Mouse (Mus musculus) hematopoietic multipotent progenitor cell, adult 10-12 weeks (in vitro differentiated cells): ENCODE measurements around the gene a. TPM values are rescaled to one million over a fixed set of nuclear protein-coding genes. Genes with fewer than 3 reads are reported as not detected.

Experiments used
- polyA plus RNA-seq: library from polyadenylated mRNA; stranded (reverse); fragments of >175 nt; gene quantifications from 2 replicates; pipeline ENCODE4 v1.2.3, GENCODE M21; 2012; ENCODE audit warnings: low replicate concordance

a gene
- 1.8 and 1.9 TPM in 2 replicates for polyA plus RNA-seq

DNA sequence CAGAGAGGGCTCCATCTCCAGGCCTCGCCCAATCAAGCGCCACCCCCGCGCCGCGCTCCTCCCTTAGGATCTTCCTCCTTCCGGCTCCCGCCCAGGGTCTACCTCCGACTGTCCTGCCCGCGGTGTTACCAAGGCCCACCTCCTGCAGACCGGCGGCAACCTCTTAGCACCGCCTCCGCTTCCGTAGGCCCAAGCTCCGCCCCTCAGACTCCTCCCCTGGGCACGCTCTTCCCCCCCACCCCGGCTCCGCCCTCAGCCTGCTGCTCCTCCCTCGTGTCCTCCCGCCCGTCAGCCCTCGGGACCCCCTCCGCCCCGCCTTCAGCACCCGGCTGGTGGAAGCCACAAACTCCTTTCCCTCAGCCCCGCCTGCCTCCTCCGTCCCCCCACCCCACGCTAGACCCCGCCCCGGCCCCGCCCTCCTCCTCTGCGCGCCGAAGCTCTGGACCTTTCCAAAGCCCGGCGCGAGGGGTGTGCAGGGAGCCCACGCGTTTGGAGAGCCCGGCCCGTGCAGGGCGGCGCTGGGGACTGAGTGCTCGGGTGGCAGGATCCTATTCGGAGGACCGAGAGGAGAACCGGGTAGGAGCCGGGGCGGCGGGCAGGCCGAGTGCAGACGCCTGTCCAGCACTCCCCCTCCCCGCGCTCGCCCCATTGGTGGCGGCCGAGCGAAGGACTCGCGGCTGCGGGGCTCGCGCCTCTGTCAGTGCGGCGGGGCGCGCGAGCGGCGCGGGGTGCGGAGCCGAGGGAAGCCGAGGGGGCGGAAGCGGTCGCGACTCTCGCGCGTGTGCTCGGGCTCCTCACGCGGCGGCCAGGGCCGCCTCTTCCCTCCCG is at the start of gene a, which contains the start of gene Raly:
TSS of gene a (plus strand) at position 747 of the 828 bp plus-strand sequence.
TSS of gene Raly (plus strand) at position 441 of the 828 bp plus-strand sequence.

GRCm38 (mm10) chr2:154769930-154770329 is 21.3 kb upstream of the a start, which contains the start of gene Gm14214:
Gene Gm14214, minus strand, starts transcription at chr2:154770030.

DNA sequence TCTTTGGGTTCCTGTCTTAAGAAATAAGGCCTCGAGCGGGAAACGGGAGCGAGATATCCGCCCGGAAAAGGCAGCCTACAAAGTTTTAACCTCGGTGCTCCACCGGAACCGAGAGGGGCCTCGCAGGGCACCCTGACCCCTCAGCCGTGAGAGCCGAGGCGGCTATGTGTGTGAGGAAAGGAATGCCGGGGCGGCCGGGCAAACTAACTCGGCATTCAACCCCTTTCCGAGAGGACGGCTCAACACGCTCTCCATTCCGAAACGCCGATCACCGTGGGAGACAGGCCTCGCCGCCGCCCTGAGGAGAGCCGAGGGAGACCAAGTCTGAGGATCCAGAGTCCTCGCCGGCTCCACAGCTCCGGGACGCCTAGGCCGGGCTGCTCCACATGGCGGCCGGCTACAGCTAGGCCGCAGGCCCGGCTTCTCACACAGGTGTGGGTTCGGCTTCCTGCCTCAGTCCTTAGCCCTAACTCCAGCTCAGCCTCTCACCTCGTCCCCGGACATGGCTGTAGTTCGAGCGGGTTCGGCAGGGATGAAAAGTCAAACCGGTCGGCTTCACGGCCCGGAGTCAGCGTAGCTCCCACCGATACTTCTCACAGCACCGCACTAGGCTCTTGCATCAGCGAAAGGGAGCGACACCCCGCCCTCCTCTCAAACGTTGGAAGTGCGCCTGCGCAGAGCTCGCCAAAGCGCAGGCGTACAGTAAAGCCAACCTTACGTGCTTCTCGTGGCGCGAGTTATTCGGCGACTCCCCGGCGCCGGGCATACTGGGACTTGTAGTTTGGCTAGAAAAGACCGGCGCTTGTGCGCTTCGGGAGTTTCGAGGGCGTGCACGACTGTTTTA is 101.2 kb downstream of the a start, which contains the start of gene Eif2s2:
TSS of gene Eif2s2 (minus strand) at position 735 of the 844 bp plus-strand sequence.

GRCm38 (mm10) chr2:155018251-155018755 is 227.1 kb downstream of the a start, which contains the start of gene Gm14226:
Gene Gm14226, plus strand, starts transcription at chr2:155018266.

DNA sequence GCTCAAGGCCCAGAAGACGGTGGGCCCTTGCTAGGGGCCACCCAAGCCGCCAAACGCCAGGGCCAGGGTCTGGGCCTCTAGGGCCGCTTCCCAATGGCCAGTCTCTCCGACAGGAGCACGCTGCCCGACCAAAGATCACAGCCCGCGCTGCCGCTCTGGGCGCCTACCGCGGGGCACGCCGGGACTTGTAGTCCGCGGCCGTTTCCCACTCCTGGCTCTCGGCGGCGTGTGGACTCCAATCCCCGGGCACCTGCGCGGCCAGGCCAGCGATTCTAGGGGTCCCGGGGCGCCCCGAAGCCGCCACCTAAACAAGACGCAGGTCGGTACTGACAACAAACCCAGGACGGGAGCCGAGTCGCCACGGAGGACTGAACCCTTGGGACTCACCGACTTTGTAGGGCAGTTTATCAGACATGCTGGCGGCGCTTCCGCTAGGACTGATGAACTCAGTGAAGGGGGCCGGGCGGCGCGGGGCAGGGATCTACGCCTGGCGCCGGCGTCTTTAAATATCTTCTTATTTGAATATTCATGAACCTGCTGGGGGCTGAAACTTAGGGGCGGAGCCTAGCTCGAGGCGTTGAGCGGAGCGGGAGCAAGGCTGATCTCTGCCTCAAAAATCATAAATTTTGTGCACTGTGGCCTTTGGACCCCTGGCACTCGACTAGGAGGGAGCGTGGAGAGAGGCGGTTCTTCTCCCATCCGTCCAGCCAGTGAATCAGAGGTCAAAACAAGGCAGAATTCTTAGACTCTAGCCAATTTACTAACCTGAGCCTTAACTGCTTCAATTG is 283.0 kb downstream of the a start, which contains the start of gene Ahcy:
TSS of gene Ahcy (minus strand) at position 520 of the 788 bp plus-strand sequence.

Other genes starting within 250 kb of the a start
- 0.98 and 1.8 TPM in 2 replicates for gene 1700003F12Rik, start 244.3 kb upstream of the a start, polyA plus RNA-seq
- gene Actl10, start 239.6 kb upstream of the a start, polyA plus RNA-seq = 0.09 TPM in 1 of 2 replicates, not detected in the other
- 0.57 and 0.90 TPM in 2 replicates for gene Necab3, start 232.5 kb upstream of the a start, polyA plus RNA-seq
- gene E2f1, start 221.5 kb upstream of the a start, polyA plus RNA-seq = 16.4 and 16.7 TPM in 2 replicates
- 4.0 and 9.0 TPM in 2 replicates for gene Pxmp4, start 187.7 kb upstream of the a start, polyA plus RNA-seq
- gene Zfp341, start 178.1 kb upstream of the a start, polyA plus RNA-seq = 6.6 and 8.0 TPM in 2 replicates
- 1.8 and 6.2 TPM in 2 replicates for gene 4930519P11Rik, start 178.0 kb upstream of the a start, polyA plus RNA-seq
- 58.8 and 130 TPM in 2 replicates for gene Chmp4b, start 139.7 kb upstream of the a start, polyA plus RNA-seq
- gene Gm14214, start 21.4 kb upstream of the a start, polyA plus RNA-seq = not detected in 2 replicates
- 296 and 582 TPM in 2 replicates for gene Raly, start 306 bp upstream of the a start, polyA plus RNA-seq
- gene Eif2s2, start 101.5 kb downstream of the a start, polyA plus RNA-seq = 4.0 and 12.7 TPM in 2 replicates
- 0.15 TPM in 1 of 2 replicates, not detected in the other for gene Gm14226, start 226.9 kb downstream of the a start, polyA plus RNA-seq